Mouse (Mus musculus): ENCODE data around the gene Col17a1.

The Col17a1 gene

GRCm38 (mm10) chr19:47667601-47668000 is 24.3 kb downstream of the Col17a1 start:
- DNase-seq (ENCODE audit: low spot score), result no peak

- no peak for DNase-seq (ENCODE audit: low spot score)
Measured at GRCm38 (mm10) chr19:47659765-47660408, 32.0 kb downstream of the Col17a1 start.

GRCm38 (mm10) chr19:47658914-47659535 is 32.9 kb downstream of the Col17a1 start:
- peak; percentile 61 for DNase-seq (ENCODE audit: low spot score)

- no peak for DNase-seq (ENCODE audit: low spot score)
Measured at GRCm38 (mm10) chr19:47654896-47655295, 37.0 kb downstream of the Col17a1 start.

- no peak for DNase-seq (ENCODE audit: low spot score)
Measured at GRCm38 (mm10) chr19:47653173-47653572, 38.7 kb downstream of the Col17a1 start.

- no peak for DNase-seq (ENCODE audit: low spot score)
Measured at GRCm38 (mm10) chr19:47652255-47652654, 39.6 kb downstream of the Col17a1 start.

GRCm38 (mm10) chr19:47651160-47651480 is 40.8 kb downstream of the Col17a1 start:
- DNase-seq (ENCODE audit: low spot score), result no peak

- no peak for DNase-seq (ENCODE audit: low spot score)
Measured at GRCm38 (mm10) chr19:47650366-47651159, 41.3 kb downstream of the Col17a1 start.

- DNase-seq (ENCODE audit: low spot score), result no peak
Measured at GRCm38 (mm10) chr19:47649071-47649470, 42.8 kb downstream of the Col17a1 start.

- no peak for DNase-seq (ENCODE audit: low spot score)
Measured at GRCm38 (mm10) chr19:47646508-47647120, 45.3 kb downstream of the Col17a1 start.

GRCm38 (mm10) chr19:47645583-47645982 is 46.3 kb downstream of the Col17a1 start:
- DNase-seq (ENCODE audit: low spot score), result no peak

- no peak for DNase-seq (ENCODE audit: low spot score)
Measured at GRCm38 (mm10) chr19:47643910-47644309, 48.0 kb downstream of the Col17a1 start.

GRCm38 (mm10) chr19:47635380-47635779 is 56.5 kb downstream of the Col17a1 start:
- no peak for DNase-seq (ENCODE audit: low spot score)

GRCm38 (mm10) chr19:47631799-47632198 is 60.1 kb downstream of the Col17a1 start:
- DNase-seq (ENCODE audit: low spot score), result no peak

- DNase-seq (ENCODE audit: low spot score), result no peak
Measured at GRCm38 (mm10) chr19:47630381-47630780, 61.5 kb downstream of the Col17a1 start.

GRCm38 (mm10) chr19:47629068-47629467 is 62.8 kb downstream of the Col17a1 start:
- no peak for DNase-seq (ENCODE audit: low spot score)

- DNase-seq (ENCODE audit: low spot score), result no peak
Measured at GRCm38 (mm10) chr19:47627450-47627849, 64.4 kb downstream of the Col17a1 start.

GRCm38 (mm10) chr19:47624940-47625711 is 66.8 kb downstream of the Col17a1 start:
- DNase-seq (ENCODE audit: low spot score), result no peak

GRCm38 (mm10) chr19:47621478-47621877 is 70.4 kb downstream of the Col17a1 start:
- no peak for DNase-seq (ENCODE audit: low spot score)

GRCm38 (mm10) chr19:47613442-47613841 is 78.5 kb downstream of the Col17a1 start:
- DNase-seq (ENCODE audit: low spot score), result no peak

GRCm38 (mm10) chr19:47608513-47608912 is 83.4 kb downstream of the Col17a1 start:
- DNase-seq (ENCODE audit: low spot score), result no peak
